Mouse (Mus musculus) CD4-positive, CD25-positive, alpha-beta regulatory T cell, adult 2 months (primary cell): Measurements from ENCODE around the gene Ccdc183.

Experiments used
- DNase-seq: peaks from one replicate; pipeline ENCODE4 v3.0.0-alpha.2; 2012; ENCODE audit warnings: low read depth, low spot score

Gene Ccdc183

DNA sequence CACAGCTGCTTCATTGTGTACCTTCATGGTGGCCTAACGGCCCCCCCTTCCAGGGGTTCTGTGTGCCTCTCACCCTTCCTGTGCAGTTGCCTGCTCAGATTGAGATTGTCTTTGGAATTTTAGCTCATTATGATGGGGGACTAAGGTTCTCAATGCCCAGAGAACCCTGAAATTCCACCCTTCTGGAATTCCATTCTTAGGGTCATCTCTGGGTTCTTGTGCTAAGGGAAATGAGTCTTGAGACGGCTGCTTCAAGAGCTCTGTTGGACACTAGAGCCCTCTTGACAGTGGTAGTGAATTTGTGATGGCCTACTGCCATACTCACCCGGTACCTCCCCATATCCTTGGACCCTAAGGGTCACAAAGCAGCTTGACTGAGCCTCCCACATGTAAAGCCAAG, at the start of gene Ccdc183:
TSS of gene Ccdc183 (minus strand) at position 101 of the 400 bp plus-strand sequence.
- DNase-seq: no peak

DNA sequence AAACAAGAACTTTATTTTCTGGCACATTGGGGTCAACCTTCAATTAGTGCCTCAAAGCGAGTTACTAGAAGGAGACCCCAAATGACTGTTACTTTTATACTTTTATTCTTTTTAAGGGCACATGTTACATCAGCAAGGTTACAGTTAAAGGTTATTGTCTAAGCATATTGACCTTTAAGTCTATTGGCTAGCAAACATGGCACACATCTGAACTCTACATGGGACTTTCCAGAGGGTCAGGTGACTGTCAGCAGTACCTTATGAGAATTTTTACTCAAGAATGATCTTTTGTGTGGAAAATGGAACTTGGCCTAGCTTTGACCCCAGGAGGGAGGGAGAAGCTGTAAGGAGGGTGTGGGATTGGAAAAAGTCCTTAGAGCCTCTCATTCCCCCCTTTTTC, 49.0 kb upstream of the Ccdc183 start:
- DNase-seq: peak; percentile 69

DNA sequence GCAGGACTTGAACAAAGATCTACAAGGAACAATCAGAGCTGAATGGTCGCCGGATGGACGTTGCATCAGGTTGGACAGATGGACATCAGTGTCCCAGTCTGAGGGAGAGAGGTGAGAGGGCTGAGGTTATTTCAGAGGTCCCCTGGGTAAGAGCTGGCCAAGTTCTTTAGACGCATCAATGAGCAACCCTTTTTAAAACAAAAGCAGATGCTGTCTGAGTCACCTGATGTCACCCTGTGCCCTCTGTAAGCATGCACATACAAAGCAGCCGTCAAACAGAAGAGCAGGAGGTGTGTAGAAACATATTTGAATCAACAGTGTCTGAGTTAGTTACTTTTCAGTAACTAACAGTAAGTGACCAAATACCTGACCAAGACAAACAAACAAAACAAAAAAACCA, 46.6 kb upstream of the Ccdc183 start:
- DNase-seq: no peak

DNA sequence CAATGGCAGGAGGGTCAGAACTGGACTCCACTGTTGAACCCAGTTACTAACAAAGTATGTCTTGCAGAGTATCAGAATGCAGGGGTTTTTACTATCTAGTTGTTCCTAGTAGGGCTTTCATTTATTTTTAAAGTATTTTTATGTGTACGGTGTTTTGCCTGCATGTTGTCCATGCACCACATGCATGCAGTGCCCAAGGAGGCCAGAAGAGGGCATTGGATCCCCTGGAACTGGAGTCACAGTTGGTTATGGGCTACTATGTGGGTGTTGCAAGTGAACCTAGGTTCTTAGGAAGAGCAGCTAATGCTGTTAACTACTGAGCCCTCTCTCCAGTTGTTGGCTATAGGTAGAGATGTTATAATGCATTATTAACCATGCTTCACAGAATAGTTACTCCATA, 46.0 kb upstream of the Ccdc183 start:
- peak; percentile 84 for DNase-seq

DNA sequence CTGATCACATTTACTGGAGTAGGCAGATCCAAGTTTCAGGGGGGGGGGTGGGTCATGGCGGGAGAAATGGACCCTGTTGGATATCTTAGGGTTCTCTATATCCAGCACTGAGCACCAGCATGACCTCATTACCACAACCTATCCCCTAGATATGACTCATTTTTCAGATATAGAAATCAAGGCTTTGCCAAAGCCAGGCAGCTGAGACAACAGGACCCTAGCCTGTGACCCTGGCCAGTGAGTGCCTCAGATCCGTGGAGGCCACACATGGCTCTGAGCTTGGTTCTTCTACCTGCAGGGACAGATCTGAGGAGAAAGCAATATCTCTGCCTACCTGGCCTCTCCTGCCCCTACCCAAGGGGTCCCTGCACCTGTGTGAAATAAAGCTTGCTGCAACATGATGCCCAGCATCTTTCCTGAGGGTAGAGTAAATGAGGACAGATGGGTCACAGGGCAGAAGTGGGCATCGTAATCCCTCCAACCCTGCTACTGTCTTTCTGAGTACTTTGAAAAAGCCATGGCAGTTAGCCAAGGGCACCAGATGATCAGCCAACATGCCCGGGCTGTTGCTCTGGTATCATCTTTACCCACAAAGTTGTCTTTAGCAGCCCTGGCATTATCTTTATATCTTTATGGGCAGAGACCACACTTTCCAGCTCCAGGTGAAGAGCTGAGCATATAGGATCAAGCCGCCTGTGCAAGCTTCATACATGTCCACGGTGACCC, 43.9 kb upstream of the Ccdc183 start:
- DNase-seq: no peak

DNA sequence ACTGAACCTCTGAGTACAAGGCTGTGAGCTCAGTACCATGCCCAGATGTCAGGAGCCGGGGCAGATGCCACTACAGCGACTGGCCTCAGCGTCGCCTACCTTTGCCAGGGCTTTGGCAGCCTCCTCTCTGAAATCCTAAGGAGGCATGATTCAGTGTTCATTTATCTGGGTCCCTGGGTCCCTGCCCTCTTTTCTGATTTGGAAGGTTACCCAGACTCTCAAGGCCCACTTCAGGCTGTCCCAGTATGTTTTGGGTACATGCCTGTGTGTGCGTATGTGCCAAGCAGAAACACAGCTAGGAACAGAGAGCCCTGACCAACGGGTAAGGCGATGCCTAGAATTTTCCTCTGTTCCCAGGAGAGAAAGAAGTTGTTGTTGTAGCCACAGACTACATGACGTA, 42.8 kb upstream of the Ccdc183 start:
- no peak for DNase-seq

DNA sequence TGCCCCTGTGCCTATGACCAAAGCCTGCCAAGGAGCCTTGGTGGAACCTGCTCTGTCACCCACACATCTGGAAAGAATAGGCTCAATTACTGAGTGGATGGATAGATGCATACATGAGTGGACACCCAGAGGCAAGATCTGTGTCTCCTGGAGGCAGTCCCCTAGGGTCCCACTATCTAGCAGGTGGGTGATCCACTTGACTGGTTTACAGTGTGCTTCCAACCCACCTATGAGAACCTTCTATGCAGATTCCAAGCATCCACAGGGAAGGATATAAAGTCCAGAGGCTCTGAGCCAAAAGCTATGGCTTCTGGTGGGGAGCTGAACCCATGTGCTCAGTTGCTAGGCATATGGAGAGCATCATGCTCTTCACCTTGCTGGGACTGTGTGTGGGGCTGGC, 40.2 kb upstream of the Ccdc183 start, which contains the start of gene Lcn5:
TSS of gene Lcn5 (plus strand) at position 301 of the 400 bp plus-strand sequence.
- no peak for DNase-seq

DNA sequence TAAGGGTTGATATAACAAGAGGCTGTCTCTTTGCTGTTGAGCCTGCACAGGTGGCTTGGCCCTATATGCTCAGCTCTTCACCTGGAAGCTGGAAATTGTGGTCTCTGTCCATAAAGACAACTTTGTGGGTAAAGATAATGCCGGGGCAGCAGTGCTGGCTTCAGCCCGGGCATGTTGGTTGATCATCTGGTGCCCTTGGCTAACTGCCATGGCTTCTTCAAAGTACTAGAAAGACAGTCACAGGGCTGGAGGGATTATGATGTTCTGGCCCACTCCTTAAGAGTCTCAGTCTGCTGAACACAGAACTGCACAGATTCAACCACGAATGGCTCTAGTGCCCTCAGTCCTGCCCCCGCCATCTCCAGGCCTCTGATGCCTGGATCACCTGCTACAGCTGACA, 39.8 kb upstream of the Ccdc183 start:
- DNase-seq: no peak

DNA sequence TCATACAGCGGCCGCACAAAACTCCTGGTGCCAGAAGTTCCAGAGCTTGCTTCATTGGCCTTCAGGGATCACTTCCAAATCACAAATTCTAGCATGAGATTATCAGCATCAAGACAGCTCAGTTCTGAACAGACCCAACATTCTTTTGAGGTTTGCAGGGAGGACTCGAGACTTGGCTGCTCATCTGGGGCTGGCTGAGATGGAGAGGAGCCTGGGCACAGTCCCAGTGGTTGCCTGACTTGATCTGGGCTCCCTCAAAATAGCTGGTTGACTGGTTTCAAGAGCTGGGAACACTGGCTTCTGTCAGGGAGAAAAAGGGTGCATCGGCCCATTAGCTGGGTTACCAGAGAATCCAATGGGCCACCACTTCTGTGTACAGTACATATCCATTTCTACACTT, 39.2 kb upstream of the Ccdc183 start:
- no peak for DNase-seq

DNA sequence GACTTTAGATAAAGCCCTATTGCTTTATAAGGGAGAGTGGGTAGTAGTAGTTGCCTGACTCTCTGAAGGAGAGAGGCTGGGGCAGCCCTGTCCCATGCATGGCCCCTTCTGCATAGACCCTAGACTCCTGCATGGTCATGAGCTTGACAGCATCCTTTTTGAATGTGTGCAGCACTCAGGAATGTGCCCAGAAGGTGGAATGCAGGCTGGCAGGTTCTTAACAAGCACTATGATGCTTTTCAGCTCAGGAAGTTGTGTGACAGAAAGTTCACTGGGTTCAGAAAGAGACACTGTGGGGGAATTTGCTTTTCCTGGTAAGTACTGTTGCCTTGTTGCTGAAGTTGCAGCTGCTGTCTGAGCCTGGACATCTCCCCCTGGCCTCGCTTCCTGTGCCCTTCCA, 37.0 kb upstream of the Ccdc183 start:
- no peak for DNase-seq

DNA sequence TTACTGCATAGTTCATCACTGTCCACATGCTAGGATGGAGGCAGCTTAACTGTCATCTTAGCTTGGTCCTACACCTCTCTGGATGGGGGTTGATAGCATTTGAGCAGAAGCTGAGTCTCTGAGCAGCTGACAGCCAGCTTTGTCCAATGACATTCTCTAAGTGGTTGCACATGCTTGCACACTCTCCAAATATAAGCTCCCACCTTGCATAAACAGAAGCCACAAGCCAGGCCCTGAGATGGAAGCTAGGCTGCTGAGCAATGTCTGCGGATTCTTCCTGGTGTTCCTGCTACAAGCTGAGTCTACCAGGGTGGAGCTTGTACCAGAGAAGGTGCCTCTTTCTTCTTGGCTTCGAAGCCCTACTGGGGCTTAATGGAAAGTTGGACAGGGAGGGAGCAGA, 35.4 kb upstream of the Ccdc183 start, which contains the start of gene Lcn8:
TSS of gene Lcn8 (plus strand) at position 219 of the 400 bp plus-strand sequence.
- no peak for DNase-seq

DNA sequence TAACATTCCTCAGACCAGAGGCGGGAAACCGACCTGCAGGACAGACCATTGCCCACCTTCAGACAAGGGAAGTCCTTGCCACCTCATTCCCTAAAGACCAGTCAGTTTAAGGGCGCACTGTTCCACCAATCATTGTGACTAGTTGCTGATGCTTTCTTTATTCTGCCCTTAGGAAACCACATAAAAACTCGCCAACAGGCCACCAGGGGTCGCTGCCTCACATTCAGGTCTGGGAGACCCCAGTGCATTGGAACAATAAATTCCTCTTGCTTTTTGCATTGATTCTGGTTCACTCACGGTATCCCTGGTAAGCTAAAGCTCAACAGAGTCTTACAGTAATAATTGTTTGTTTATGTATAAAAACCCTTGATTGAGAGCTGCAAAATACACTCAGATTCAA, 22.4 kb upstream of the Ccdc183 start:
- peak; percentile 69 for DNase-seq

DNA sequence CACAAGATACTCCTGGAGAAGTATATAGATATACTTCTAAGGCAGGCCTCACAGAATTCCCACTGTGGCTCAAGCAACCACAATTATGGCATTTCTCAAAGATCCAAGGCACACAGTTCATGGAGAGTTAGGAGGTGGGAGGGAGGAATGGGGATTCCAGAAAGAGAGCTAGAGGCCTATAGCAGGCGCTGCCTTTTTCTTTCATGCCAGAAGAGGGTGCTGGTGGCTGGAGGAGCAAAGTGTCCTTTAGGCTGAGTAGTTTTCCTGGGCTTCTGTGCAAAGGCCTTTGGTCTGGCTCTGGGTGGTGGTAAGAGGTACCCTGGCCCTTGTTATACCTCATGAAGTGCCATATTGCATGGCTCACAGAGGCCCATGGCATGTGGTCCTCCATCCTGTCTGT, 16.6 kb upstream of the Ccdc183 start:
- no peak for DNase-seq

DNA sequence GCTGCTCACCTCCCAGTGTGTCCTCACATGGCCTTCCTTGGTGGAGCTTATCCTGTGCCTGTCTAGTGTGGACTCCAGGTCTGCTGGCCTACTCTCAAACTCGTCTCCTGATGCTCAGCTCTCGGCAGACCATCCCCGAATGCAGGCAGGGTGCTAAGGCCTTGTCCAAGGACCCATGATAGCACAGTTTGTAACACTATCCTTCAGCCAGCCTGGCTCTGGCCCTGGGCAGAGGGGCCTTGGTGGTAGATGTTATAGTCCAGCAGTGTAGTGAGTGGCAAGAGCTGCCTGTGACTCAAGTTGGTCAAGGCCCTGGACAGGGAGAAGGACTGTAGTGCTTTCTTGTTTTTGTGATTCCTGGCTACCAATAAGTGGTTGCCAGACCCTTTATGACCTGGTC, 16.1 kb upstream of the Ccdc183 start:
- DNase-seq: no peak

DNA sequence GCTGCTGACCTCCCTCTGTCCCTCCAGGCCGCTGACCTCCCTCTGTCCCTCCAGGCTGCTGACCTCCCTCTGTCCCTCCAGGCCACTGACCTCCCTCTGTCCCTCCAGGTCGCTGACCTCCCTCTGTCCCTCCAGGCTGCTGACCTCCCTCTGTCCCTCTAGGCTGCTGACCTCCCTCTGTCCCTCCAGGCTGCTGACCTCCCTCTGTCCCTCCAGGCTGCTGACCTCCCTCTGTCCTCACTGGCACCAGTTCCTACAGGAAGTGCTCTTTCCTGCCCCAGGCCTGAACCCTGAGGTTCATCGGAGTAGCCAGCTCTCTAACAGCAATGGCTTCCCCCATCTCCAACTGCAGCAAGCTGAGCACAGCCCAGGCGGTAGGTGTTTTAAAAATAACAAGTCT, 11.3 kb upstream of the Ccdc183 start:
- no peak for DNase-seq

DNA sequence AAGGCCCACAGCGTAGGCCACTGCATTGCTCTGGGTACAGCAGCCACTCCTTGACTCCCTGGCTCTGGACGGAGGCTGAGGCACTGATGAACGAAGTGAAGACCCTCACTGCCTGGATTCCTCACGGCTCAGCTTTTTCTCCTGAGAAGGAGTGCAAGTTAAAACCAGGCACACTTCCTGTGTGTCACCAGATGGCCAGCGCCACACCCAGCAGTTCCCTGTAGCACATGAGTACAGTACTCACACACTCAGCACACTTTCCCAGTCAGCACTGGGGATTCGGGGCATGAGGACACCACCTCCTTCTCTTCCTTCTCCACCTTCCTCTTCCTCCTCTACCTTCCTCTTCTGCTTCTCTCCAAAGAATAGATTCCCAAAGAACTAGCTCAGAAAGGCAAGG, 10.3 kb upstream of the Ccdc183 start, which contains the start of gene Fcna:
TSS of gene Fcna (minus strand) at position 220 of the 400 bp plus-strand sequence.
- no peak for DNase-seq

DNA sequence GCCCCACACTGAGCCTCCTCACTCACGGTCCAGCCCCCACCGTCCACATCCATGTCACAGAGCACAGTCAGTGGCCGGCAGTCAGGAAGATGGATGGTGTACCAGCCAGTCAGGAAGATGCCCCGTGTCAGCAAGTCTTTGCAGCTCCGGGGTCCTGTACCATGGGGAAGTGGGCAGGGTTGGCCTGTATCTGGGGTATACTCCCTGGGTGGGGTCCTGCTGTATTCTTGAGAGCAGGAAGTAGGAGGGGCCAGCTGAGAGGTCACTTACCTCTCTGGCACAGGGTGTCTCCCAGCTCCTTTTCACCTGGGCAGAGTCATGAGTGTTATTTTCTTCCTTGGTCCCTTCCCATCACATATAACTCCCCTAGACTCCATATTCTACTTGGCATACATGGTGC, 8.5 kb upstream of the Ccdc183 start:
- no peak for DNase-seq

DNA sequence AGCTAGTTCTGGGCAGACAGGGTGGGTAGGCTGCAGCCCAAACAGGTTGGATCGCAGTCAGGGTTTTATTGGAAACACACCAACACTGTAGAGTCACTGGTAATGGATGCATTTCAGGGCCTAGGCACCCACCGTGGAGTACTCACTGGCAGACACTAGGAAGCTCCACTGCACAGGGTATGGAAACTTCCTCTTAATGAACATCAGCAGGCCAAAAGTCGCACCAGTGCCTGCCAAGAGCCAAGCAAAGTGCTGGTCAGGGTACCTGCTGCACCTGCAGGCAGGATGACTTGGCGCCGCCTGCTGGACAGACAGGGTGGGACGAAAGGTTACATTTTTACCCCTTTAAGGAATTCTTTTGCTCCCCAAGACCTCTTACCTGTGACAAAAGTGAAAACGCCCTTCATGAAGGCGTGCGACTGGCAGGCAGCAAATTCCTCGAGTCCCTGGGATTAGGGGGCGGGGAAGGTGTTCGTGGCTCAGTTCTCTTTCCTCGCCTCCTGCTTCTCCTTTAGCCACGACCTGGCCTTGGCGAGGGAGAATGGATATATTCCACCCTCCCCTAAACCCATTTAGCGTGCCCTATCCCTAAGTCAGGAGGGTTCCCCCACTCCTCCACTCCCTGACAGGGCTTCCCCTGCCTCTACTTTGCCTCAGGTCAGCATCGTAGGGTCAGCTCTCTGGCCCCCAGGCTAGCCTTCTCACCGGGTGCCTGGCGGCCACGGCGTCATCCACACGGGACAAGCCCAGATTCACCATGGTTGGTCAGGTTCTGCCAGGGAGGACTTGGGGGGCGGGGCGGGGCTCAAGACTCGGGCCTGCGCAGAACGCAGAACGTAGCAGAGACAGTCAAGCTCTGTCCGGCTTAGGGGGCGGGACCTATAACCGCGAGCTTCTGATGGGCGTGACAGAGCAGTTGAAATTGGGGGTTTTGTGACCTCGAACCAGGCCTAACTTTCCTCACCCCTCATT, 4.0 kb upstream of the Ccdc183 start, which contains the start of gene Tmem141:
TSS of gene Tmem141 (minus strand) at position 777 of the 972 bp plus-strand sequence.
- DNase-seq: peak; percentile 73

DNA sequence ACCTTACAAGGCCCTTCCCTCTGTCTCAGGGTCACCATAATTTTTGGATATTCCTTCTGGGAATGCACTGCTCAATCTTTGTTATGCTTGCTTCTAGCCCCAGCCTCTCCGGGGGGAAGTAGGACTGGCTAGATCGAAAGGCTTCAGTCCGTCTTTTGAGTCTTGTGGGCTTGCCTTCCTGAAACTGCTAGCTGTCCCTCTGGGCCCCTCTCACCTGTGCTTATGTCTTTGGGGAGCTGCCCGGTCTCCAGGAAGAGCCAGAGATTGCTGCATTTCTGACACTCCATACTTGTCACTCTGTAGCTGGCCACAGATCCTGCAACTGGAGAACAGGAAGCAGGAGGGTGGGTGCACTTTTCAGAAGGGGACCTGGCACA, 3.4 kb upstream of the Ccdc183 start:
- no peak for DNase-seq

DNA sequence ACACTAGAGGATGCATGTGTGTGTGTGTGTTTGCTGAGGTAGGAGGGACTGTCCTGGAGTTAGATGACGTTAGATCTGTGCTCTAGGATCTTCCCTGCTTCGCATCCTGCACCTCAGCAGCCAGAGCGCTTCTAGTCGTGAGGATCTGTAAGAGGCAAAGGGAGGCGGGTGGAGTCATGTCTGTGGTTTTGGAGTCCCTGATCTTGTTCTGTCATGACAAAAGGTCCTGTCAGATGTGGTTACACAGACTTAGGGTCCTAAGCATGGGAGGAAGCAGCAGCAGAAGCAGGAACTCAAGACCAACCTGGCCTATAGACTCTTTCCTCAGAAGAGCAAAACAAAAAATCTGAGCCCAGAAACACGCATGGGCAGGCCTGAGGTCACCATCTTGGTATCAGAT, 2.9 kb upstream of the Ccdc183 start:
- DNase-seq: peak; percentile 41

DNA sequence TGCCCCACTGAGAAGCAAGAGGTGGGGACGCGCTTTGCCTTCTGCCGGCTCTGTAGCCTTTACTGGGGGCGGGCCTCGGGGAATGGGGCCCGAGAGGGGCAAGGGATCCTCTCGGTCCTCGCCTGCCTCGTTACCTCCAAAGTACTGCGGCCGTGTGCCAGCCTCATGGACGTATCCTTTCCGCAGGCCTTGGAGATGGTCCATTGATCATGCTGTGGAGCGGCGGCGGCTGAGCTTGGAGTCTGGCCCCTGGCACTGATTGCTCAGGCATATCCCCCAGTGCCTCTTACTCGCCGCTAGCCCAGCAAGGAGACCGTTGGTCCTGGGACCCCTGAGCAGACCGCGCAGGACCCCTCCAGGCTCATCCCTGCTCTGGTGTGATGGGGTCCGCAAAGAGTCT, 1.1 kb downstream of the Ccdc183 start:
- no peak for DNase-seq

DNA sequence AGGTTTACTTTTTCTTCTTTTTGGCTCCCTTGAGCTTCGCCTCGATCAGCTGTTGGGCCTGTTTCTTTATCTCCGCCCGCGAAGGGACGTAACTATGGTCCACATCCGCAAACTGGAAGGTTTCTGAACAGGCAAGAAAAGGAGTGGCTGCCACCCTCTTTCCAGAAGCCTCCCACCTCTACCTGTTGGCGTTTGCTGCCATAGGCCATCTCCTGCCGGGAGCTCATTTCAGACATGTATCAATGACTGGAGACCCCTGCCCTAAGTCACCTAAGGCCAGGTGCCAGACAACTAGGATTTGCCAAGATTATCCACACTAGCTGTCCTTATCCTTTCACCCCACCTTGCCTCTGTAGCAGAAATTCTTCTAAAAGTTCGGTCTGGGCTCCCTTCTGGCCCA, 8.8 kb downstream of the Ccdc183 start:
- DNase-seq: no peak
